Mouse (Mus musculus): ENCODE measurements around the gene AL732309.1. TPM values are rescaled to one million over a fixed set of nuclear protein-coding genes. Genes with fewer than 3 reads are reported as not detected.
A peak's percentile ranks its signal among the peaks of the same experiment; 100 is the strongest.

AL732309.1 gene
- 3.7 and 5.1 TPM in 2 replicates for polyA plus RNA-seq (2014; fragmentation: Nextera tagmentation; extraction: Ambion mirVana)

GRCm38 (mm10) chr2:25246183-25247072, at the start of gene AL732309.1:
TSS of gene AL732309.1 (minus strand) at chr2:25246863.
- no peak within 1 kb of the TSS for H3K27ac ChIP-seq (replicated peaks; ENCODE audit: low read depth, low read length)
- H3K27me3 ChIP-seq (ENCODE audit: control insufficient read depth, insufficient read depth, low read length) = no peaks in the 10 kb centered on the region
- no peak within 1 kb of the TSS for H3K4me3 ChIP-seq (replicated peaks; ENCODE audit: low read depth, low read length)
- no peaks in the 10 kb centered on the region for H3K9me3 ChIP-seq (ENCODE audit: control insufficient read depth, low read length)
- no peak within 1 kb of the TSS for H3K9ac ChIP-seq (replicated peaks; ENCODE audit: low read length)
- H3K4me2 ChIP-seq (ENCODE audit: low read length) = no peak within 1 kb of the TSS
- H3K4me1 ChIP-seq (ENCODE audit: control insufficient read depth, insufficient read depth, low read length) = peaks cover 14% of the 10 kb centered on the region
- DNase-seq (no peak), ATAC-seq (ENCODE audit: low FRiP score, low TSS enrichment) (no peak)
- H3K36me3 ChIP-seq (ENCODE audit: control insufficient read depth, insufficient read depth, low read length) = peaks cover 66% of the 10 kb centered on the region
- 93% methylated on average over 10 of the region's 10 CpGs for WGBS

DNA sequence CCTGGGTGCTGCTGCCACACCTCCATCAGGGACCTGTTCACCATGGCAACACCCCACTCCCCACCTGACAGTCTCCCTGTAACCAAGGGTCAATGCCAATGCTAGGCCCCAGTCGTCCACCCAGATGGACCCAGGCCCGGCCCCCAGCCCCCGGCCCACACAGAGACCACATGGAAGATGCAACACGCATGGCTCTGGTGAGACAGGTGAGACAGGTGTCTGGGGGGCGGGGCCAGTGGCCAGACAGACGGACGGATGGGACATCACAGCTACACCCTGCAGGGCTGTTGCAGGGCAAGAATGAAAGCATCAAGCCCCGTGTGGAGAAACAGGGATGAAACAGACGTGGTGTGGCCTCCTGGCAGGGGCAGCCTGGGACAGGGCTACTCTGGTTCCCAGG, 47.0 kb upstream of the AL732309.1 start:
- Histone ChIP-seq H3K27ac (replicated peaks; ENCODE audit: low read depth, low read length) (no peak overlapping the region), H3K36me3 (ENCODE audit: control insufficient read depth, insufficient read depth, low read length) (0 out of 2 replicates have a peak, but pooled peaks cover 10% of the 10 kb centered on the region), H3K4me1 (ENCODE audit: control insufficient read depth, insufficient read depth, low read length) (0 out of 2 replicates have a peak, but pooled peaks cover 5% of the 10 kb centered on the region), H3K4me2 (ENCODE audit: low read length) (no peak overlapping the region), H3K27me3 (ENCODE audit: control insufficient read depth, insufficient read depth, low read length) (peaks cover 58% of the 10 kb centered on the region), H3K9ac (replicated peaks; ENCODE audit: low read length) (no peak overlapping the region), H3K4me3 (replicated peaks; ENCODE audit: low read depth, low read length) (no peak overlapping the region), H3K9me3 (ENCODE audit: control insufficient read depth, low read length) (no peaks in the 10 kb centered on the region)
- ATAC-seq (ENCODE audit: low FRiP score, low TSS enrichment) = no peak
- 78% methylated on average over 9 of the region's 9 CpGs for WGBS
- DNase-seq = no peak

GRCm38 (mm10) chr2:25292856-25293255, 46.2 kb upstream of the AL732309.1 start:
- Histone ChIP-seq H3K4me1 (ENCODE audit: control insufficient read depth, insufficient read depth, low read length) (0 out of 2 replicates have a peak, but pooled peaks cover 5% of the 10 kb centered on the region), H3K4me3 (replicated peaks; ENCODE audit: low read depth, low read length) (no peak overlapping the region), H3K9me3 (ENCODE audit: control insufficient read depth, low read length) (no peaks in the 10 kb centered on the region), H3K27me3 (ENCODE audit: control insufficient read depth, insufficient read depth, low read length) (peaks cover 59% of the 10 kb centered on the region), H3K4me2 (ENCODE audit: low read length) (no peak overlapping the region), H3K36me3 (ENCODE audit: control insufficient read depth, insufficient read depth, low read length) (0 out of 2 replicates have a peak, but pooled peaks cover 7% of the 10 kb centered on the region), H3K27ac (replicated peaks; ENCODE audit: low read depth, low read length) (no peak overlapping the region), H3K9ac (replicated peaks; ENCODE audit: low read length) (no peak overlapping the region)
- DNase-seq (peak; percentile 83), ATAC-seq (ENCODE audit: low FRiP score, low TSS enrichment) (no peak)
- WGBS = 0% methylated on average over 1 of the region's 1 CpGs

GRCm38 (mm10) chr2:25292054-25292544, 45.4 kb upstream of the AL732309.1 start:
- H3K27ac ChIP-seq (replicated peaks; ENCODE audit: low read depth, low read length) = no peak overlapping the region
- peaks cover 59% of the 10 kb centered on the region for H3K27me3 ChIP-seq (ENCODE audit: control insufficient read depth, insufficient read depth, low read length)
- H3K9me3 ChIP-seq (ENCODE audit: control insufficient read depth, low read length) = no peaks in the 10 kb centered on the region
- peak overlapping the region; percentile 42 for H3K4me2 ChIP-seq (ENCODE audit: low read length)
- H3K9ac ChIP-seq (replicated peaks; ENCODE audit: low read length) = peak overlapping the region; percentile 39; the same call in 1 of the 2 replicates
- peak overlapping the region; percentile 18; the same call in 1 of the 2 replicates for H3K4me3 ChIP-seq (replicated peaks; ENCODE audit: low read depth, low read length)
- ATAC-seq (ENCODE audit: low FRiP score, low TSS enrichment) (no peak), DNase-seq (peak; percentile 20)
- 0 out of 2 replicates have a peak, but pooled peaks cover 5% of the 10 kb centered on the region for H3K4me1 ChIP-seq (ENCODE audit: control insufficient read depth, insufficient read depth, low read length)
- 0 out of 2 replicates have a peak, but pooled peaks cover 7% of the 10 kb centered on the region for H3K36me3 ChIP-seq (ENCODE audit: control insufficient read depth, insufficient read depth, low read length)
- 4% methylated on average over 42 of the region's 43 CpGs for WGBS

DNA sequence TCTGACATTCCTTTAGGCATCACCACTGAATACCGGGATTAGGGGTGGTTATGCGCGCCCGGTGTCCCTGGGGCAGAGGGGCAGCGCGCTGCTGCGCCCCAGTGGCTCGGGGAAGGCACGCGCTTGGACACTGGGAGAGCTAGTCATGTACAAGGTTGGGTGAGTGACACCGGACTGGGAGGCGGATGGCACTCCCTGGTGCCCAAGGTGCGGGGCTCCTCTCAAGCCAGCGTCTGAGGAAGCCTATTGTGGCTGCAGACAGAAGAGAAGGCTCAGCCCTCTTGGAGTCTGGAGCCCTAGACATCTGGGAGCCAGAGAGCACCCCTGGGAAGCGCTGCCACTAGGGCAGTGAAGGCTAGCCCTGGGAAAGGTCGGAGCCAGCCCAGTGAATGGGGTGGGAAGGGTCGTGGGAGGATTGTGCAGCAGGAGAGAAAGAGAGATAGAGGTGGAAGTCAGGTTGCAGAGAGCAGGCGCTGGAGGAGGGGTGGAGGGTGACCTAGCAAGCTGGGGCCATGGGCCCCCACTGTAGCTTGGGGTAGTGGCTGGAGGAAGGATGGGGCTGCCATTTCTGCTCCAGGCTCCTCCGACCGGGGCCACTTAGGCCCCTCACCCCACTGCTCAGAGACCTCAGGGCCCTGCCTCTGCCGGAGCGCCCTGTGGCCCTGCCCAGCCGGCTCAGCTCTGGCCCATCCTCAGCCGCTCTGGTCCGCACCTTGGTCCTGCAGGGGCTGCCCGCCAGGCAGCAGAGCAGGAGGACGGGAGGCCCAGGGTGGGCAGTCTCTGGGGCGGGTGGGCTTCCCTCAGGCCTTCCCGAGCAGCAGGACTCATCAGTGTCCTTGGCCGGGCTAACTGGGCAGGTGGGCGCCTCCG, 44.8 kb upstream of the AL732309.1 start:
- Histone ChIP-seq H3K4me2 (ENCODE audit: low read length) (peak overlapping the region; percentile 49), H3K36me3 (ENCODE audit: control insufficient read depth, insufficient read depth, low read length) (peaks cover 8% of the 10 kb centered on the region; the same call in 1 of the 2 replicates), H3K27me3 (ENCODE audit: control insufficient read depth, insufficient read depth, low read length) (peaks cover 59% of the 10 kb centered on the region), H3K4me3 (replicated peaks; ENCODE audit: low read depth, low read length) (peak overlapping the region; percentile 22; the same call in 1 of the 2 replicates), H3K9ac (replicated peaks; ENCODE audit: low read length) (no peak overlapping the region), H3K27ac (replicated peaks; ENCODE audit: low read depth, low read length) (no peak overlapping the region), H3K4me1 (ENCODE audit: control insufficient read depth, insufficient read depth, low read length) (0 out of 2 replicates have a peak, but pooled peaks cover 5% of the 10 kb centered on the region), H3K9me3 (ENCODE audit: control insufficient read depth, low read length) (no peaks in the 10 kb centered on the region)
- no peak for ATAC-seq (ENCODE audit: low FRiP score, low TSS enrichment)
- no peak for DNase-seq
- 5% methylated on average over 32 of the region's 32 CpGs for WGBS

- Histone ChIP-seq H3K27ac (replicated peaks; ENCODE audit: low read depth, low read length) (no peak overlapping the region), H3K36me3 (ENCODE audit: control insufficient read depth, insufficient read depth, low read length) (peaks cover 11% of the 10 kb centered on the region), H3K9me3 (ENCODE audit: control insufficient read depth, low read length) (no peaks in the 10 kb centered on the region), H3K4me3 (replicated peaks; ENCODE audit: low read depth, low read length) (peak overlapping the region; percentile 22; the same call in 1 of the 2 replicates), H3K4me2 (ENCODE audit: low read length) (peak overlapping the region; percentile 49), H3K9ac (replicated peaks; ENCODE audit: low read length) (no peak overlapping the region), H3K27me3 (ENCODE audit: control insufficient read depth, insufficient read depth, low read length) (peaks cover 59% of the 10 kb centered on the region), H3K4me1 (ENCODE audit: control insufficient read depth, insufficient read depth, low read length) (0 out of 2 replicates have a peak, but pooled peaks cover 5% of the 10 kb centered on the region)
- WGBS = under 1% methylated on average over 18 of the region's 18 CpGs
- ATAC-seq (ENCODE audit: low FRiP score, low TSS enrichment) (no peak), DNase-seq (peak; percentile 47)
These were observed 44.1 kb upstream of the AL732309.1 start for GRCm38 (mm10) chr2:25290816-25291130.

GRCm38 (mm10) chr2:25290101-25290815, 43.6 kb upstream of the AL732309.1 start:
- no peak for ATAC-seq (ENCODE audit: low FRiP score, low TSS enrichment)
- H3K27ac ChIP-seq (replicated peaks; ENCODE audit: low read depth, low read length) = no peak overlapping the region
- peak; percentile 71 for DNase-seq
- H3K4me3 ChIP-seq (replicated peaks; ENCODE audit: low read depth, low read length) = peak overlapping the region; percentile 22
- no peaks in the 10 kb centered on the region for H3K9me3 ChIP-seq (ENCODE audit: control insufficient read depth, low read length)
- WGBS = 2% methylated on average over 54 of the region's 54 CpGs
- H3K4me2 ChIP-seq (ENCODE audit: low read length) = peak overlapping the region; percentile 49
- H3K36me3 ChIP-seq (ENCODE audit: control insufficient read depth, insufficient read depth, low read length) = peaks cover 12% of the 10 kb centered on the region
- 0 out of 2 replicates have a peak, but pooled peaks cover 5% of the 10 kb centered on the region for H3K4me1 ChIP-seq (ENCODE audit: control insufficient read depth, insufficient read depth, low read length)
- peak overlapping the region; percentile 36; the same call in 1 of the 2 replicates for H3K9ac ChIP-seq (replicated peaks; ENCODE audit: low read length)
- H3K27me3 ChIP-seq (ENCODE audit: control insufficient read depth, insufficient read depth, low read length) = peaks cover 59% of the 10 kb centered on the region
